Mouse (Mus musculus): ENCODE results near the gene Fanca. TPM values are rescaled to one million over a fixed set of nuclear protein-coding genes. Genes with fewer than 3 reads are reported as not detected.
"Not testable (repeated sequence)": the region's sequence is repeated elsewhere in the genome, so short reads cannot be mapped to it uniquely, and the experiment has no call there.

Fanca gene
- total and polyA plus RNA-seq, 3 experiments, result 26.2 to 48.7 (median 30.3) TPM

- peak; percentile 92 for DNase-seq (ENCODE audit: low spot score)
- H3K4me1 ChIP-seq (ENCODE audit: insufficient read depth, low read depth, low read length), result peaks cover 41% of the 10 kb centered on the region
- peak; percentile 92 for ATAC-seq (ENCODE audit: extremely low read depth, insufficient number of reproducible peaks, low FRiP score, poor library complexity, severe bottlenecking)
- H3K27me3 ChIP-seq (ENCODE audit: insufficient read depth, low read length), result peaks cover 30% of the 10 kb centered on the region
- peaks cover 34% of the 10 kb centered on the region for H3K36me3 ChIP-seq (replicated peaks)
- TF ChIP-seq POLR2AphosphoS5 (IDR thresholded peaks at IDR 0.05; ENCODE audit: insufficient replicate concordance, low read depth, low read length) (no peak), TAL1 (conservative IDR thresholded peaks at IDR 0.05; ENCODE audit: low read depth, low read length) (no peak), CTCF (IDR thresholded peaks at IDR 0.05; ENCODE audit: low read depth, low read length) (no peak), GATA2 (IDR thresholded peaks at IDR 0.05; ENCODE audit: borderline replicate concordance, low read depth, low read length) (no peak), GATA1 (IDR thresholded peaks at IDR 0.05; ENCODE audit: borderline replicate concordance, low read length) (no peak)
- H3K4me3 ChIP-seq (ENCODE audit: low read depth, low read length), result peak within 1 kb of the TSS; percentile 74
- no peaks in the 10 kb centered on the region for H3K9me3 ChIP-seq (replicated peaks)
Observed at GRCm38 (mm10) chr8:123235520-123236497, 82.6 kb downstream of the Fanca start, which contains the start of gene Spata2l. Gene Spata2l, minus strand, starts transcription at chr8:123236233.

GRCm38 (mm10) chr8:123234918-123235519 is 83.4 kb downstream of the Fanca start:
- Histone ChIP-seq H3K9me3 (replicated peaks) (no peaks in the 10 kb centered on the region), H3K4me1 (ENCODE audit: insufficient read depth, low read depth, low read length) (peaks cover 41% of the 10 kb centered on the region), H3K4me3 (ENCODE audit: low read depth, low read length) (peak overlapping the region; percentile 74), H3K27me3 (ENCODE audit: insufficient read depth, low read length) (peaks cover 30% of the 10 kb centered on the region), H3K36me3 (replicated peaks) (peaks cover 39% of the 10 kb centered on the region)
- TF ChIP-seq CTCF (IDR thresholded peaks at IDR 0.05; ENCODE audit: low read depth, low read length) (no peak), TAL1 (conservative IDR thresholded peaks at IDR 0.05; ENCODE audit: low read depth, low read length) (no peak), GATA2 (IDR thresholded peaks at IDR 0.05; ENCODE audit: borderline replicate concordance, low read depth, low read length) (no peak), POLR2AphosphoS5 (IDR thresholded peaks at IDR 0.05; ENCODE audit: insufficient replicate concordance, low read depth, low read length) (no peak), GATA1 (IDR thresholded peaks at IDR 0.05; ENCODE audit: borderline replicate concordance, low read length) (no peak)
- ATAC-seq (ENCODE audit: extremely low read depth, insufficient number of reproducible peaks, low FRiP score, poor library complexity, severe bottlenecking) (no peak), DNase-seq (ENCODE audit: low spot score) (no peak)

- Histone ChIP-seq H3K9me3 (replicated peaks) (no peaks in the 10 kb centered on the region), H3K36me3 (replicated peaks) (peaks cover 51% of the 10 kb centered on the region), H3K27me3 (ENCODE audit: insufficient read depth, low read length) (peaks cover 27% of the 10 kb centered on the region), H3K4me1 (ENCODE audit: insufficient read depth, low read depth, low read length) (peaks cover 41% of the 10 kb centered on the region), H3K4me3 (ENCODE audit: low read depth, low read length) (no peak overlapping the region)
- DNase-seq (ENCODE audit: low spot score), result no peak
- TF ChIP-seq GATA1 (IDR thresholded peaks at IDR 0.05; ENCODE audit: borderline replicate concordance, low read length) (no peak), TAL1 (conservative IDR thresholded peaks at IDR 0.05; ENCODE audit: low read depth, low read length) (no peak), GATA2 (IDR thresholded peaks at IDR 0.05; ENCODE audit: borderline replicate concordance, low read depth, low read length) (no peak), CTCF (IDR thresholded peaks at IDR 0.05; ENCODE audit: low read depth, low read length) (no peak), POLR2AphosphoS5 (IDR thresholded peaks at IDR 0.05; ENCODE audit: insufficient replicate concordance, low read depth, low read length) (no peak)
- ATAC-seq (ENCODE audit: extremely low read depth, insufficient number of reproducible peaks, low FRiP score, poor library complexity, severe bottlenecking), result no peak
Observed at GRCm38 (mm10) chr8:123233760-123234159, 84.6 kb downstream of the Fanca start.

- Histone ChIP-seq H3K4me1 (ENCODE audit: insufficient read depth, low read depth, low read length) (peaks cover 41% of the 10 kb centered on the region), H3K36me3 (replicated peaks) (peaks cover 56% of the 10 kb centered on the region), H3K9me3 (replicated peaks) (no peaks in the 10 kb centered on the region), H3K4me3 (ENCODE audit: low read depth, low read length) (no peak overlapping the region), H3K27me3 (ENCODE audit: insufficient read depth, low read length) (peaks cover 27% of the 10 kb centered on the region)
- no peak for DNase-seq (ENCODE audit: low spot score)
- TF ChIP-seq GATA2 (IDR thresholded peaks at IDR 0.05; ENCODE audit: borderline replicate concordance, low read depth, low read length) (no peak), POLR2AphosphoS5 (IDR thresholded peaks at IDR 0.05; ENCODE audit: insufficient replicate concordance, low read depth, low read length) (no peak), TAL1 (conservative IDR thresholded peaks at IDR 0.05; ENCODE audit: low read depth, low read length) (no peak), GATA1 (IDR thresholded peaks at IDR 0.05; ENCODE audit: borderline replicate concordance, low read length) (no peak), CTCF (IDR thresholded peaks at IDR 0.05; ENCODE audit: low read depth, low read length) (no peak)
- no peak for ATAC-seq (ENCODE audit: extremely low read depth, insufficient number of reproducible peaks, low FRiP score, poor library complexity, severe bottlenecking)
Observed at GRCm38 (mm10) chr8:123233300-123233699, 85.1 kb downstream of the Fanca start.

GRCm38 (mm10) chr8:123232553-123232952 is 85.8 kb downstream of the Fanca start:
- Histone ChIP-seq H3K9me3 (replicated peaks) (no peaks in the 10 kb centered on the region), H3K4me1 (ENCODE audit: insufficient read depth, low read depth, low read length) (peaks cover 41% of the 10 kb centered on the region), H3K4me3 (ENCODE audit: low read depth, low read length) (no peak overlapping the region), H3K27me3 (ENCODE audit: insufficient read depth, low read length) (peaks cover 27% of the 10 kb centered on the region), H3K36me3 (replicated peaks) (peaks cover 63% of the 10 kb centered on the region)
- TF ChIP-seq TAL1 (conservative IDR thresholded peaks at IDR 0.05; ENCODE audit: low read depth, low read length), result no peak
- TF ChIP-seq GATA2 (IDR thresholded peaks at IDR 0.05; ENCODE audit: borderline replicate concordance, low read depth, low read length), result no peak
- no peak for TF ChIP-seq POLR2AphosphoS5 (IDR thresholded peaks at IDR 0.05; ENCODE audit: insufficient replicate concordance, low read depth, low read length)
- TF ChIP-seq CTCF (IDR thresholded peaks at IDR 0.05; ENCODE audit: low read depth, low read length), result no peak
- TF ChIP-seq GATA1 (IDR thresholded peaks at IDR 0.05; ENCODE audit: borderline replicate concordance, low read length), result no peak
- ATAC-seq (ENCODE audit: extremely low read depth, insufficient number of reproducible peaks, low FRiP score, poor library complexity, severe bottlenecking) (no peak), DNase-seq (ENCODE audit: low spot score) (no peak)

GRCm38 (mm10) chr8:123231742-123232141 is 86.6 kb downstream of the Fanca start:
- peaks cover 71% of the 10 kb centered on the region for H3K36me3 ChIP-seq (replicated peaks)
- TF ChIP-seq POLR2AphosphoS5 (IDR thresholded peaks at IDR 0.05; ENCODE audit: insufficient replicate concordance, low read depth, low read length), result no peak
- no peak for TF ChIP-seq TAL1 (conservative IDR thresholded peaks at IDR 0.05; ENCODE audit: low read depth, low read length)
- TF ChIP-seq GATA1 (IDR thresholded peaks at IDR 0.05; ENCODE audit: borderline replicate concordance, low read length), result no peak
- no peak for TF ChIP-seq GATA2 (IDR thresholded peaks at IDR 0.05; ENCODE audit: borderline replicate concordance, low read depth, low read length)
- TF ChIP-seq CTCF (IDR thresholded peaks at IDR 0.05; ENCODE audit: low read depth, low read length), result no peak

GRCm38 (mm10) chr8:123230326-123230725 is 88.0 kb downstream of the Fanca start:
- not testable (repeated sequence) for H3K4me3 ChIP-seq (ENCODE audit: low read depth, low read length); DNase-seq (ENCODE audit: low spot score); ATAC-seq (ENCODE audit: extremely low read depth, insufficient number of reproducible peaks, low FRiP score, poor library complexity, severe bottlenecking); H3K9me3 ChIP-seq (replicated peaks)
- H3K4me1 ChIP-seq (ENCODE audit: insufficient read depth, low read depth, low read length), result peaks cover 34% of the 10 kb centered on the region
- H3K36me3 ChIP-seq (replicated peaks), result peaks cover 81% of the 10 kb centered on the region
- peaks cover 12% of the 10 kb centered on the region; the same call in 1 of the 2 replicates for H3K27me3 ChIP-seq (ENCODE audit: insufficient read depth, low read length)

More at GRCm38 (mm10) chr8:123231742-123232141, 86.6 kb downstream of the Fanca start:
- no peak overlapping the region for H3K4me3 ChIP-seq (ENCODE audit: low read depth, low read length)
- no peaks in the 10 kb centered on the region for H3K9me3 ChIP-seq (replicated peaks)
- DNase-seq (ENCODE audit: low spot score) (no peak), ATAC-seq (ENCODE audit: extremely low read depth, insufficient number of reproducible peaks, low FRiP score, poor library complexity, severe bottlenecking) (no peak)
- H3K4me1 ChIP-seq (ENCODE audit: insufficient read depth, low read depth, low read length), result peaks cover 39% of the 10 kb centered on the region
- H3K27me3 ChIP-seq (ENCODE audit: insufficient read depth, low read length), result peaks cover 23% of the 10 kb centered on the region
